Mouse (Mus musculus): Measurements from ENCODE around the gene Shkbp1. TPM values are rescaled to one million over a fixed set of nuclear protein-coding genes. Genes with fewer than 3 reads are reported as not detected.

Gene Shkbp1
- 48.4 TPM for polyA plus RNA-seq (2017; shearing (Covaris generic))

DNA sequence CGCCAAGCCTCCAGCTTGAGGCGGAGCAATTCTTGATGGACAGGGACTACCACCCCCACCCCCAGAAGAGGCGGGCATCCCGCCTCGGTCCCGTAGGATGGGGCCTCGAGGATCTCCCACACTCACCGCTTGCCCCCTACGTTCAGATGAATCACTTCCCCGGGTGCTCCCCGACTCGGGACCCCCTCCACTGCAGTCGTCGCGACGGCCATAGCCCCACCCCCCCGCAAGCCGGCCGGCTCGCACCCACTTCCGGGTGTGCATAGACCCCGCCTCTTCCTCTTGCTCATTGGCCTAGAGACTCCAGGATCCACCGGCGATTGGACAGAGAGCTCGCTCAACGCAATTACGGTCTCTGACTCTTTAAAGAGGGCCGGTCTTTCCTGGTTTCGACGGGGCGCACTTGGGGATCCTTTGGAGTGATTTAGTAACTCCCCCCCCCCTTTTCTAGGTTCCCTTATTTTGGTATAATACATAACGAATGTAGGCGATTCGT, at the start of gene Shkbp1:
Gene Shkbp1, minus strand, starts transcription at position 275 of the 496 bp plus-strand sequence.

DNA sequence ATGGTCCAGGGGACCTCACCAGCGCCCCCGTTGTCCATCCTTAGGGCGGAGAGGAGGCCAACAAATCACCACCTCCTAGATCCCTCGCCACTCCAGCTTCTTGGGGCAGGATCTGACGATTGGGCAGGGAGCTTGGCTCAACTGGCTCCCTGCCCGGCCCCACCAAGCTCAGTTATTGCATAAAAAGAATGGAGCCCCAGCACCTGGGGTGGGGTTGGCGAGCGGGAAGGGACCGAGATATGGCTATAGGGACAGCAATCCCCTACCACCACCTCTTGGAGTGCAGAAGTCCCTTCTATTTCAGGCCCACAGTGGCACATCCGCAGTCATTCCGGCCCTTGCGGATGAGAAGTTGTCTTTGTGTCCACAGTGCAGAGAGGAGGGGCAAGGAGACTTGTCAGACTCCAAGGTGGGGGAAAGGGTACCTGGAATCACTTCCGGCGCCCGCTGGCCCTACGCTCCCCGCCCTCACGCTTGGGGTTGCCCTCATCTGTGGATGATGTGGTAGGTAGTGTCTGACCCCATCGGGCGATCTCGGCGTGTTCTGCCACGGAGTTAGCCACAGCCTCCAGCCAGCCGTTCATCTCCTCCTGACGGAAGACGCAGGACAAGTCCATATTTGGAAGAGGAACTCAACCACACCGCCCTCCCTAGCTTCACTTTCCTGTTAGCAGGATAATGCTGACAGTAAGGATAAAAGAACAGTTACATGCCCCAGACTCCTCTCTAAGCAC, 1.2 kb upstream of the Shkbp1 start, which contains the start of gene Gm20479:
Gene Gm20479, minus strand, starts transcription at position 559 of the 734 bp plus-strand sequence.

DNA sequence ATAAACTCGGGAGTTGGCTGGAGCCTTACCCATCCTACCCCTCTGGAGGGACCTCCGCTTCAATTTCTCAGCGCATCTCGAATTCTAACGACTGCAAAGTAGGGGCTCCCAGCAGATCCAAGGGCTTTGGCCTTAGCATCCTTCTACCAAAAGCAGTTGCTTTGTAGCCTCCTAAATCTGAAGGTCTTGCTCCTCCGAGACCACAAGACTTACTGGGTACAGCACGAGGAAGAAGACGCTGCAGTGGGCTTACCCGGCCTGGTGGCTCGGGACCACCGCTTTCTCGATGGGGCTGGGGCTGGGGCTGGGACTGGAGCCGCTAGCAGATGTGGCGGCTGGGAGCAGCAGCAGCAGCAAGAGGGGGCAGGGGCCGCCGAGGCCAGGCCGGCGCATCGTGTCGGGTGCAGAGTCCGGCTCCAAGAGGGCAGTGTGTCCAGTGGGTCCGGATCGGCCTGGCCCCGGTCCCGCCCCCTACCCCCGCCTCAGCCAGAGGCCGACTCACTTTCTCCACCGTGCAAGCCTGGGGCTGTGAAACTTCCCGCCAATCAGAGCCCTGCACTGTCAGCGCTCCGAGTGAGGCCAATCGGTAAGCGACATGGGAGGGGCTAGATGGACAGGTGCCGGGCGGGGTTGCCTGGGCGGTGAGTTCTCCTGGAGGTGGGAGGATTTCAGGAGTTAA, 18.5 kb downstream of the Shkbp1 start, which contains the start of gene Ltbp4:
Gene Ltbp4, minus strand, starts transcription at position 518 of the 679 bp plus-strand sequence.

Other genes with a start within 250 kb of the Shkbp1 start
- not detected for gene Cyp2f2, start 236.1 kb downstream of the Shkbp1 start, polyA plus RNA-seq (2017; shearing (Covaris generic))
- gene Cyp2t4, start 202.3 kb downstream of the Shkbp1 start, polyA plus RNA-seq (2017; shearing (Covaris generic)) = not detected
- 68.6 TPM for gene Egln2, start 189.2 kb downstream of the Shkbp1 start, polyA plus RNA-seq (2017; shearing (Covaris generic))
- gene Rab4b, start 177.1 kb downstream of the Shkbp1 start, polyA plus RNA-seq (2017; shearing (Covaris generic)) = 140 TPM
- not detected for gene Gm21983, start 174.9 kb downstream of the Shkbp1 start, polyA plus RNA-seq (2017; shearing (Covaris generic))
- 1.6 TPM for gene Mia, start 174.9 kb downstream of the Shkbp1 start, polyA plus RNA-seq (2017; shearing (Covaris generic))
- gene BC024978, start 160.2 kb downstream of the Shkbp1 start, polyA plus RNA-seq (2017; shearing (Covaris generic)) = 0.83 TPM
- gene Snrpa, start 159.7 kb downstream of the Shkbp1 start, polyA plus RNA-seq (2017; shearing (Covaris generic)) = 61.7 TPM
- 12.6 TPM for gene Itpkc, start 127.4 kb downstream of the Shkbp1 start, polyA plus RNA-seq (2017; shearing (Covaris generic))
- 17.6 TPM for gene Coq8b, start 123.0 kb downstream of the Shkbp1 start, polyA plus RNA-seq (2017; shearing (Covaris generic))
- gene Numbl, start 97.6 kb downstream of the Shkbp1 start, polyA plus RNA-seq (2017; shearing (Covaris generic)) = 0.91 TPM
- not detected for gene Ltbp4, start 18.3 kb downstream of the Shkbp1 start, polyA plus RNA-seq (2017; shearing (Covaris generic))
- not detected for gene Gm20479, start 1.4 kb upstream of the Shkbp1 start, polyA plus RNA-seq (2017; shearing (Covaris generic))
- 0.12 TPM for gene Sptbn4, start 91.7 kb upstream of the Shkbp1 start, polyA plus RNA-seq (2017; shearing (Covaris generic))
- gene Blvrb, start 92.0 kb upstream of the Shkbp1 start, polyA plus RNA-seq (2017; shearing (Covaris generic)) = 12.5 TPM
- gene Sertad3, start 117.7 kb upstream of the Shkbp1 start, polyA plus RNA-seq (2017; shearing (Covaris generic)) = 38.3 TPM
- gene Sertad1, start 130.9 kb upstream of the Shkbp1 start, polyA plus RNA-seq (2017; shearing (Covaris generic)) = 75.3 TPM
- gene Prx, start 143.3 kb upstream of the Shkbp1 start, polyA plus RNA-seq (2017; shearing (Covaris generic)) = 0.57 TPM
- not detected for gene Hipk4, start 167.2 kb upstream of the Shkbp1 start, polyA plus RNA-seq (2017; shearing (Covaris generic))
- 255 TPM for gene Pld3, start 197.2 kb upstream of the Shkbp1 start, polyA plus RNA-seq (2017; shearing (Covaris generic))
- gene 2310022A10Rik, start 197.2 kb upstream of the Shkbp1 start, polyA plus RNA-seq (2017; shearing (Covaris generic)) = 25.1 TPM
- 142 TPM for gene Akt2, start 235.5 kb upstream of the Shkbp1 start, polyA plus RNA-seq (2017; shearing (Covaris generic))